Mouse (Mus musculus): Measurements from ENCODE around the gene Stxbp6. TPM values are rescaled to one million over a fixed set of nuclear protein-coding genes. Genes with fewer than 3 reads are reported as not detected.

The Stxbp6 gene
- polyA plus RNA-seq, 1 experiment = not detected

- H3K4me3 ChIP-seq (replicated peaks) = no peak overlapping the region
- H3K4me1 ChIP-seq (ENCODE audit: control insufficient read depth) = no peaks in the 10 kb centered on the region
- H3K9me3 ChIP-seq (ENCODE audit: control insufficient read depth, low read length) = no peaks in the 10 kb centered on the region
- no peaks in the 10 kb centered on the region for H3K27me3 ChIP-seq (ENCODE audit: control insufficient read depth)
- no peaks in the 10 kb centered on the region for H3K36me3 ChIP-seq (ENCODE audit: control insufficient read depth)
- TF ChIP-seq GATA1 (IDR thresholded peaks at IDR 0.05; ENCODE audit: low read length) = no peak
- no peak for TF ChIP-seq TAL1 (IDR thresholded peaks at IDR 0.05; ENCODE audit: low read length)
Measured at GRCm38 (mm10) chr12:44950559-44950958, 124.0 kb downstream of the Stxbp6 start.

- TF ChIP-seq TAL1 (IDR thresholded peaks at IDR 0.05; ENCODE audit: low read length) = no peak
- TF ChIP-seq GATA1 (IDR thresholded peaks at IDR 0.05; ENCODE audit: low read length) = no peak
- Histone ChIP-seq H3K36me3 (ENCODE audit: control insufficient read depth) (no peaks in the 10 kb centered on the region), H3K9me3 (ENCODE audit: control insufficient read depth, low read length) (peaks cover 2% of the 10 kb centered on the region; the same call in 1 of the 2 replicates), H3K4me1 (ENCODE audit: control insufficient read depth) (no peaks in the 10 kb centered on the region), H3K27me3 (ENCODE audit: control insufficient read depth) (no peaks in the 10 kb centered on the region), H3K4me3 (replicated peaks) (no peak overlapping the region)
Measured at GRCm38 (mm10) chr12:44947823-44948222, 126.7 kb downstream of the Stxbp6 start.

DNA sequence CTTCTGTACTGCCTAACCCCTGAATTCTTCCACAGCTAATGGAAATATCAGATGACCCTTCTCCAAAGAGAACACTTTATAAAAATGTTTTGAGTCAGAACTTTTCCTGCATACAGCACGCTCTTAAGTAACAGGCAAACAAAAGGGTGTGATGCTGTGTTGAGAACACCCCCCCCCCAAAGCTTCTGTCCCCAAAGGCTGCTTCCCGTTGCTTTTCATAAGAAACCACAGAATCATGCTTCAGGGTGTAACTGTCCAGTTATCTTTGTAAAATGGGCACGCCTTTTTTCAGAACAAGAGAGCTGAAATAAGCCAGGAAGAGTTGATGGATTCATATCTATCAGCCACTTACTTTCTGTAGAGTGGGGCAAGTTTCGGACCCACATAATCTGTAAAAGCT is 134.2 kb downstream of the Stxbp6 start:
- H3K9me3 ChIP-seq (ENCODE audit: control insufficient read depth, low read length) = peaks cover 2% of the 10 kb centered on the region; the same call in 1 of the 2 replicates
- H3K27me3 ChIP-seq (ENCODE audit: control insufficient read depth) = no peaks in the 10 kb centered on the region
- TF ChIP-seq GATA1 (IDR thresholded peaks at IDR 0.05; ENCODE audit: low read length) (no peak), TAL1 (IDR thresholded peaks at IDR 0.05; ENCODE audit: low read length) (no peak)
- H3K4me1 ChIP-seq (ENCODE audit: control insufficient read depth) = no peaks in the 10 kb centered on the region
- H3K36me3 ChIP-seq (ENCODE audit: control insufficient read depth) = no peaks in the 10 kb centered on the region
- H3K4me3 ChIP-seq (replicated peaks) = no peak overlapping the region

DNA sequence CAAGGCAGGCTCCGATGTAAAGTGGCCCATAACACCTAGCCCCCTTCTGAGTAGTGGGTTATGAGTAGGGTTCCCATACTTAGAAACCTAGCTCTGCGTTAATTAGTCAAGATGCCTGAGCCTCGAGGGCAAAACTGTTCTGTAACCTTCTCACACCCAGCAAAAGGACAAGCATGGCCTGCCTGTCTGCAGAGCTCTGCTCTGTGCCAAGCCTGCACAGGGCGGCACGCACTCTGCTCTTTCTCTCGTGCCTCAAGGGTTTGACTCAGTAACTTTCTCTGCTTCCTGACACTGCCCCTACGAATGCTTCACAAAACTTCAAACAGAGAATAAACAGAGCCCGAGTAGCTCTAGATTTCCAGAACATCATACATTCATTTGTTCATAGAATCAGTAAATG is 135.4 kb downstream of the Stxbp6 start:
- Histone ChIP-seq H3K4me1 (ENCODE audit: control insufficient read depth) (no peaks in the 10 kb centered on the region), H3K36me3 (ENCODE audit: control insufficient read depth) (no peaks in the 10 kb centered on the region), H3K27me3 (ENCODE audit: control insufficient read depth) (no peaks in the 10 kb centered on the region), H3K9me3 (ENCODE audit: control insufficient read depth, low read length) (peaks cover 2% of the 10 kb centered on the region; the same call in 1 of the 2 replicates), H3K4me3 (replicated peaks) (no peak overlapping the region)
- TF ChIP-seq GATA1 (IDR thresholded peaks at IDR 0.05; ENCODE audit: low read length) (no peak), TAL1 (IDR thresholded peaks at IDR 0.05; ENCODE audit: low read length) (no peak)

GRCm38 (mm10) chr12:44932954-44933353 is 141.6 kb downstream of the Stxbp6 start:
- Histone ChIP-seq H3K9me3 (ENCODE audit: control insufficient read depth, low read length) (peaks cover 5% of the 10 kb centered on the region; the same call in 1 of the 2 replicates), H3K27me3 (ENCODE audit: control insufficient read depth) (no peaks in the 10 kb centered on the region), H3K36me3 (ENCODE audit: control insufficient read depth) (no peaks in the 10 kb centered on the region), H3K4me3 (replicated peaks) (no peak overlapping the region), H3K4me1 (ENCODE audit: control insufficient read depth) (no peaks in the 10 kb centered on the region)
- TF ChIP-seq GATA1 (IDR thresholded peaks at IDR 0.05; ENCODE audit: low read length) = no peak

DNA sequence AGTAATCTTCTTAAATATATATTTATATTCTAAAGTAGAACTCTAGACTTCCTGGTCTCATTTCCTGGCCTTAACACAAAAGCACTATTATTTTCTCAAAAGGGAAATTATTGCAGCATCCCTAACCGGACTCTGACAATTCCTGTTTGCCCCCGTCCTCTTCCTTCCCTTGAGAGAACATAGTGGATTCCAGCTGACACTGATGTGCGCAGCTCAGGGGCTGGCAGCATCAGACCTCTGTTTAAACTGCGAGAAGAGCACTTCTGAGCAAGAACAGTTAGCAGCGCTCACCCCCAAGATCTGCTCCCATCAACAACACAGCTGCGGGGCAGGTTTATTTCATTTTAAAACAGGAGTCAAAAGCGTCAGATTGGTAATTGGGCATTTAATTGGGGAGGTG is 142.8 kb downstream of the Stxbp6 start:
- H3K36me3 ChIP-seq (ENCODE audit: control insufficient read depth) = no peaks in the 10 kb centered on the region
- no peak overlapping the region for H3K4me3 ChIP-seq (replicated peaks)
- TF ChIP-seq GATA1 (IDR thresholded peaks at IDR 0.05; ENCODE audit: low read length) = no peak
- TF ChIP-seq TAL1 (IDR thresholded peaks at IDR 0.05; ENCODE audit: low read length) = no peak
- peaks cover 5% of the 10 kb centered on the region; the same call in 1 of the 2 replicates for H3K9me3 ChIP-seq (ENCODE audit: control insufficient read depth, low read length)
- no peaks in the 10 kb centered on the region for H3K4me1 ChIP-seq (ENCODE audit: control insufficient read depth)
- H3K27me3 ChIP-seq (ENCODE audit: control insufficient read depth) = no peaks in the 10 kb centered on the region

DNA sequence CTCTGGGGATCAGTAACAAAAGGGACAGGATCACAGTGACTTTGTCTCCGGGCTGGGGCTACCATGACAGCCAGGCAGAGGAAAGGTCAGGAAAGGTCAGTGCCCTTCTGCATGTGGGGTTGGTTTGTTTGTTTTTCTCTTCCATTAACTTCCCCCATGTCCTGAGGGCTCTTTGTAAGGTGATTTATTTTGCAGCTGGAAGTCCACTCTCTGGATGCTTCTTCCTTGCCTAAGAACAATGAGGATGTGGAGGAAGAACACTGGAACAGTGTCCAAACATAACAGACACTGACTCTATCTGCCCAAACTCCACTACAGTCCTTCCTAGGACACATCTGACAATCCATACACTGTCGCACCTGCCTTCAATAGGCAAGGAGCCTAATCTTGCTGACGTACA is 146.1 kb downstream of the Stxbp6 start:
- peaks cover 5% of the 10 kb centered on the region; the same call in 1 of the 2 replicates for H3K9me3 ChIP-seq (ENCODE audit: control insufficient read depth, low read length)
- H3K4me3 ChIP-seq (replicated peaks) = no peak overlapping the region
- no peaks in the 10 kb centered on the region for H3K27me3 ChIP-seq (ENCODE audit: control insufficient read depth)
- no peaks in the 10 kb centered on the region for H3K36me3 ChIP-seq (ENCODE audit: control insufficient read depth)
- H3K4me1 ChIP-seq (ENCODE audit: control insufficient read depth) = no peaks in the 10 kb centered on the region
- TF ChIP-seq TAL1 (IDR thresholded peaks at IDR 0.05; ENCODE audit: low read length) = no peak
- TF ChIP-seq GATA1 (IDR thresholded peaks at IDR 0.05; ENCODE audit: low read length) = no peak

DNA sequence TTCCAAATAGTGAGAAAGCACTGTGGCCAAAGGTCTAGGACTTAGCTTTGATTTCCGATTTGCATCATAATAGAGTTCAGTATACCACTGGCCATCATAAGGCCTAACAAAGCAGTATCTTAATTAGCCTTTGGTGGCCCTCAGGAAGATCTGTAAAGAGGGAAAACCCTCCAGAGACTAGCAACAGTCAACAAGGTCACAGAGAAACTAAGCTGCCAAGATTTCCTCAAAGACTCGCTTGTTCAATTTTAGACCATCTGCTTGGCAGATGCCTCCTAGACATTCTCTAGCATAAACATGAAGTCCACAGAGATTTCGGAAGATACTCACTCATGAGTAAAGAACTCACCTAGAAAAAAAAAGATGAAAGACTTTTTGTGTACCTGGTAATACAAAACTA is 148.6 kb downstream of the Stxbp6 start:
- TF ChIP-seq GATA1 (IDR thresholded peaks at IDR 0.05; ENCODE audit: low read length) = no peak
- TF ChIP-seq TAL1 (IDR thresholded peaks at IDR 0.05; ENCODE audit: low read length) = no peak
- H3K4me1 ChIP-seq (ENCODE audit: control insufficient read depth) = no peaks in the 10 kb centered on the region
- no peak overlapping the region for H3K4me3 ChIP-seq (replicated peaks)
- H3K9me3 ChIP-seq (ENCODE audit: control insufficient read depth, low read length) = peaks cover 5% of the 10 kb centered on the region; the same call in 1 of the 2 replicates
- no peaks in the 10 kb centered on the region for H3K36me3 ChIP-seq (ENCODE audit: control insufficient read depth)
- no peaks in the 10 kb centered on the region for H3K27me3 ChIP-seq (ENCODE audit: control insufficient read depth)

DNA sequence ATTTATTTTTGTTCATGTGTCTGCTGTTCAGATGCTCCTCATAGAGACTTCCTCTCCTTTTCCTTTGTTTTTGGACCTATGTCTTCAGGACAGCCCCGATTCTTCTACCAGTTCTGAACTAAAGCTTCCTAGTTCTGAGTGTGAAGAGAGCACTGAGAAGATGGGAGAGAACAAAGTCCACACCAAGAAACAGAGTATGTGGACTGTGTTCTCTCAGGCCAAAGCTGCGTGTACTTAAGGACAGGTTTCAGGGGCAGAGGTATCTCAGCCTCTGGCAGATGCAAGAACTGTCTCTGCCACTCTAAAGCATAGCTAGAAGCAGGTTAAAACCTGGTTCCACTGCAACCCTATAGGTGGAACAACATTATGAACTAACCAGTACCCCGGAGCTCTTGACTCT is 151.2 kb downstream of the Stxbp6 start:
- no peak for TF ChIP-seq TAL1 (IDR thresholded peaks at IDR 0.05; ENCODE audit: low read length)
- TF ChIP-seq GATA1 (IDR thresholded peaks at IDR 0.05; ENCODE audit: low read length) = no peak

GRCm38 (mm10) chr12:44922241-44922640 is 152.3 kb downstream of the Stxbp6 start:
- H3K4me3 ChIP-seq (replicated peaks) = no peak overlapping the region
- no peaks in the 10 kb centered on the region for H3K36me3 ChIP-seq (ENCODE audit: control insufficient read depth)
- no peak for TF ChIP-seq GATA1 (IDR thresholded peaks at IDR 0.05; ENCODE audit: low read length)
- TF ChIP-seq TAL1 (IDR thresholded peaks at IDR 0.05; ENCODE audit: low read length) = no peak
- no peaks in the 10 kb centered on the region for H3K4me1 ChIP-seq (ENCODE audit: control insufficient read depth)
- H3K9me3 ChIP-seq (ENCODE audit: control insufficient read depth, low read length) = no peaks in the 10 kb centered on the region
- H3K27me3 ChIP-seq (ENCODE audit: control insufficient read depth) = no peaks in the 10 kb centered on the region

More for the DNA sequence above, 151.2 kb downstream of the Stxbp6 start:
- Histone ChIP-seq H3K36me3 (ENCODE audit: control insufficient read depth) (no peaks in the 10 kb centered on the region), H3K27me3 (ENCODE audit: control insufficient read depth) (no peaks in the 10 kb centered on the region), H3K4me1 (ENCODE audit: control insufficient read depth) (no peaks in the 10 kb centered on the region), H3K4me3 (replicated peaks) (no peak overlapping the region), H3K9me3 (ENCODE audit: control insufficient read depth, low read length) (no peaks in the 10 kb centered on the region)

Measured in erythroblast, embryonic 14.5 days (primary cell).